ENCODE assay signal across 9 mouse cellular contexts in the genomic region with DNA sequence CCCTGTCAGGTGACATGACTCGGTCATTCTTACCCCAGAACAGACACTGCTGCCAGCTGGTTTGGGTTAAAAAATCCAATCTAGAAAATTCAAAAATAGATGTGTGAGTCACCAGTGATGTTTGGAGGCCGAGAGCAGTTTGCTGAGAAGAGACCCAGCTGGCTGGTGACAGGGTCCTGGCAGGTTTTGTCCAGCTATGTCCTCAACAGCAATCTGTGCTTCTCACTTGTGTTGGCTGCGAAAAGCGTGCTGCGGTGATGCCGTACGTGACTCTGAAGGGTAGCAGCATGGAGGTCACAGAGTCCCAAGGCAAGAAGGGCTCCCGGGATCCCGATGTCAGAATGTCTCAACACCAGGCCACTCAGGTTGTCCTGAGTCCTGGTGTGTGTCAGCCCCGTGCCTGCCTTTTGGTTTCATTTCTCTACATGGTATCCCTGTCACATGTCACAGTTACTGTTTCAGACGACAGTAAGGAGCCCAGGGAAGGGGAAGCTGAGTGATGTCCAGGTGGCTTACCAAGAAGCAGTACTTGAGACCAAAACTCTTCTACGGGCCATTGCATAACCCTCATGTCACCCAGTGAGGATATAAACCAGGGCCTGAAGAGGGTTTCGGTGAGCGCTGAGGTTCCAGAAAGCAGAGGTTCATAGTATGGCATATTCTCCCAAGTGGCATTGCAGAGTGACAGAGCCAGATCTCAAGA. TPM values are rescaled to one million over a fixed set of nuclear protein-coding genes. Genes with fewer than 3 reads are reported as not detected.
DNase-seq lines count a peak whose midpoint lies in the region; ATAC-seq lines count a peak whose summit lies in the region.
"Had no signal": no experiment of that assay in that cellular context is flagged by ENCODE, and none has a peak within 500 bp of the region (broad histone marks: within the 10 kb centered on the region; RNA-seq: fewer than 3 reads in every experiment).

No protein-coding gene starts in this region.

- H3K4me1 ChIP-seq in heart, embryonic 15.5 days (replicated peaks) = peaks cover 40% of the 10 kb centered on the region
- H3K4me1 ChIP-seq in midbrain, embryonic 14.5 days (ENCODE audit: control insufficient read depth, insufficient read depth, low read length) = no peaks in the 10 kb centered on the region
- H3K4me1 ChIP-seq: limb, embryonic 12.5 days had no signal

- H3K27ac ChIP-seq in heart, embryonic 15.5 days = peak overlapping the region; percentile 94
- no peak overlapping the region for H3K27ac ChIP-seq in midbrain, embryonic 14.5 days (replicated peaks; ENCODE audit: low read depth, low read length)
- H3K27ac ChIP-seq: limb, embryonic 12.5 days had no signal

- H3K4me3 ChIP-seq in heart, embryonic 15.5 days = no peak overlapping the region
- no peak overlapping the region for H3K4me3 ChIP-seq in midbrain, embryonic 14.5 days (replicated peaks; ENCODE audit: low read depth, low read length)
- H3K4me3 ChIP-seq: limb, embryonic 12.5 days had no signal

- 44% methylated on average over 14 of the region's 14 CpGs for WGBS in heart, embryonic 15.5 days
- WGBS in midbrain, embryonic 14.5 days = 91% methylated on average over 14 of the region's 14 CpGs

- no peak for DNase-seq in cerebellum, adult 11 months
- peak; percentile 75 to 77 for DNase-seq in cerebellum, postnatal 10 days
- peak; percentile 32 for DNase-seq in left cerebral cortex, adult 11 months (ENCODE audit: low spot score)
- DNase-seq in skeletal muscle tissue, adult 2 months (ENCODE audit: low read depth, low spot score) = peak; percentile 46
- no peak for DNase-seq in midbrain, embryonic 14.5 days
- no peak for DNase-seq in yolk sac, embryonic 10.5 days (ENCODE audit: low spot score)

- peak overlapping the region; percentile 30; the same call in 1 of the 2 replicates for H3K4me2 ChIP-seq in heart, embryonic 15.5 days
- no peak overlapping the region for H3K4me2 ChIP-seq in midbrain, embryonic 14.5 days (ENCODE audit: low read length)
- H3K4me2 ChIP-seq: limb, embryonic 12.5 days had no signal

- H3K9ac ChIP-seq in heart, embryonic 15.5 days = no peak overlapping the region
- H3K9ac ChIP-seq in midbrain, embryonic 14.5 days (replicated peaks; ENCODE audit: low read length) = no peak overlapping the region
- H3K9ac ChIP-seq: limb, embryonic 12.5 days had no signal

- peaks cover 28% of the 10 kb centered on the region for H3K36me3 ChIP-seq in heart, embryonic 15.5 days
- peaks cover 29% of the 10 kb centered on the region for H3K36me3 ChIP-seq in midbrain, embryonic 14.5 days (ENCODE audit: control insufficient read depth, insufficient read depth, low read length)

- H3K27me3 ChIP-seq in heart, embryonic 15.5 days = no peaks in the 10 kb centered on the region
- no peaks in the 10 kb centered on the region for H3K27me3 ChIP-seq in midbrain, embryonic 14.5 days (ENCODE audit: control insufficient read depth, insufficient read depth, low read length)
- H3K27me3 ChIP-seq: limb, embryonic 12.5 days had no signal

- H3K9me3 ChIP-seq in heart, embryonic 15.5 days (replicated peaks) = no peaks in the 10 kb centered on the region
- H3K9me3 ChIP-seq in midbrain, embryonic 14.5 days (ENCODE audit: control insufficient read depth, low read length) = no peaks in the 10 kb centered on the region
- H3K9me3 ChIP-seq: limb, embryonic 12.5 days had no signal

- peak; percentile 26; the same call in 1 of the 2 replicates for ATAC-seq in cerebellum, adult (ENCODE audit: insufficient number of reproducible peaks, low FRiP score, low TSS enrichment)
- peak; percentile 71 for ATAC-seq in heart, embryonic 15.5 days (replicated peaks; ENCODE audit: insufficient number of reproducible peaks, insufficient read depth, low FRiP score, low read depth)
- ATAC-seq in midbrain, embryonic 14.5 days (ENCODE audit: low FRiP score, low TSS enrichment) = no peak

RNA-seq across cellular contexts. Expression of a gene that starts 30.0 kb away (rescaled TPM):
- 40.9 and 49.2 TPM in 2 replicates for polyA plus RNA-seq in heart, embryonic 15.5 days (2015; fragmentation: Nextera tagmentation; extraction: Ambion mirVana)
- 29.0 and 31.7 TPM in 2 replicates for polyA plus RNA-seq in midbrain, embryonic 14.5 days (2014; fragmentation: Nextera tagmentation; extraction: Ambion mirVana)

RNA-seq across cellular contexts. Expression of a gene that starts 57.2 kb away (rescaled TPM):
- polyA plus RNA-seq in heart, embryonic 15.5 days (2015; fragmentation: Nextera tagmentation; extraction: Ambion mirVana) = 0.20 and 0.30 TPM in 2 replicates
- 0.09 and 0.15 TPM in 2 replicates for polyA plus RNA-seq in midbrain, embryonic 14.5 days (2014; fragmentation: Nextera tagmentation; extraction: Ambion mirVana)
- polyA plus RNA-seq: limb, embryonic 12.5 days had no signal

Comparison
In these comparisons a context has a peak if more than half of its experiments do, and no peak if none do; other contexts are left out.
1. DNase-seq: peak in cerebellum, postnatal 10 days (2 of 2), left cerebral cortex, adult 11 months (single experiment) and skeletal muscle tissue, adult 2 months (single experiment); none in cerebellum, adult 11 months (single experiment), midbrain, embryonic 14.5 days (single experiment) and yolk sac, embryonic 10.5 days (single experiment).